Mouse (Mus musculus) mature B cell (primary cell): Measurements from ENCODE around the gene Cep152.

ENCODE experiments used
- in situ Hi-C: fragments of 300-500 bp; cut with MboI; formaldehyde crosslinking; loops from 2 replicates; pipeline ENCODE4 v1.14.3; 2019

Gene Cep152

DNA sequence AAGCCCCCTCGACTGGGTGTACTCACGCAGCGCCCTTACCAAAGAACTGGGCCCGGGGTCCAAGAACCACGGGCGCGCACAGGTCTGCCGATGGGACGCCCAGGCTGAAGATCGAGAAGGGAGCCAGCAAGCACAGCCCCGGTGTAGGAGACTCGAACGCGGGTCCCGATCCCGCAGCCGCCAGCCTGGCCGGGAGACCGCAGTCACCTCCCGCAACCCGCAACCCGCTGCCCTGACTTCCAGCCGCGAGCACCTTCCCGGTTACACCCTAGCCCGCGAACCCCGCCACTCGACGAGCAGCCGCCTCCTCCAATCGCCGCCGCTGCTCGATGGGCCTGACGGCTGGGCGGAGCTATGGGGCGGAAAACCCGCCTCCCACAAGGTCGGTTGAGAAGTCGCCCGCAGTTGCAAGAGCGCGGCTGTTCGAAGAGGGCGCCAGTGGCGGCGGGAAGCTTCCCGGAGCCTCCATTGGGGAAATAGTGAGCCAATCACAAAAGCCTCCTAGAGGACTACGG, at the start of gene Cep152:
Gene Cep152, minus strand, starts transcription at position 277 of the 515 bp plus-strand sequence.
- in situ Hi-C loops, result loop anchor here (25.0 kb wide), 1 partner anchor 363 kb away; no protein-coding TSS in a partner anchor

DNA sequence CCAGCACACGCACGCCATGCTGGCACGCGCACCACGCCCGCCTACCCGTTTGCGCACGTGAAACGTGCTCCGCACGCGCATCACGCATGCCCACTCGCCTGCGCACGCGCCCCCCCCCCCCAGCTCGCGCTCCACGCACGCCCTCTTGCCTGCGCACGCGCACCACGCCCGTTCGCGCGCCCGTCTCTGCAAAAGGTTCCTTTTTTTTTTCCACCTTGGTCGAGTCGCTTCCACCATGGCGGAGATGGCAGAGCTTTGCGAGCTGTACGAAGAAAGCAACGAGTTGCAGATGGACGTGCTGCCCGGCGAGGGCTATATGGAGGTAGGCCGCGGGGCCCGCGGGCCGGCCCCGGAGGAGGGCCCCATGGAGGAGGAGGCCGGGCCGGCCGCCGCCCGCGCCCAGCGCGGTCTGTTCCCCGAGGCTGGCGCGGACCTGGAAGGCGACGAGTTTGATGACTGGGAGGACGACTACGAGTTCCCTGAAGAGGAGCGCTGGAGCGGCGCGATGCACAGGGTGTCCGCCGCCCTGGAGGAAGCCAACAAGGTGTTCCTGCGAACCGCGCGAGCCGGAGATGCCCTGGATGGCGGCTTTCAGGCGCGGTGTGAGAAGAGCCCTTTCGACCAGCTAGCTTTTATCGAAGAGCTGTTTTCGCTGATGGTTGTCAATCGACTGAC, 48.2 kb upstream of the Cep152 start, which contains the start of gene Eid1:
Gene Eid1, plus strand, starts transcription at position 139 of the 675 bp plus-strand sequence.
- in situ Hi-C loops, result loop anchor here (25.0 kb wide), 1 partner anchor 839 kb away; the partner anchor contains the start of gene Atp8b4

GRCm38 (mm10) chr2:125672568-125672956, 47.6 kb upstream of the Cep152 start:
- in situ Hi-C loops, result loop anchor here (25.0 kb wide), 1 partner anchor 840 kb away; the partner anchor contains the start of gene Atp8b4

DNA sequence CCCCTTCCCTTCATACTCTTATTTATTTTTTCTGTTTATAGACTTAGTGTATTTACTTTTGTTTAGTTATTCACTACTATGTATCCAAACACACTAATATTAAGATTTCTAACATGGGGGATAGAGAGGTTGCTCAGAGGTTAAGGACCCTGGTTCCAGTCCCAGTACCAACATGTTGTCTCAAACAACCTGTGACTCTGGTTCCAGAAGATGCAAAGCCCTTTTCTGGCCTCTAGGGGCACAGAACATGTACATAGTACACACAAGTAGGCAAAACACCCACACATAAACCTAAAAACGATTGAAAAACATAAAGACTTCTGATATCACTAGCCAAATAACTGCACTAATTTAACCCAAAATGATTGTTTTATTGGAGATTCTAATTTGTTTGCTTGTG, 45.9 kb upstream of the Cep152 start:
- in situ Hi-C loops, result loop anchor here (25.0 kb wide), 1 partner anchor 841 kb away; the partner anchor contains the start of gene Atp8b4

GRCm38 (mm10) chr2:125667721-125668120, 42.8 kb upstream of the Cep152 start:
- in situ Hi-C loops, result loop anchor here (25.0 kb wide), 1 partner anchor 845 kb away; the partner anchor contains the start of gene Atp8b4

DNA sequence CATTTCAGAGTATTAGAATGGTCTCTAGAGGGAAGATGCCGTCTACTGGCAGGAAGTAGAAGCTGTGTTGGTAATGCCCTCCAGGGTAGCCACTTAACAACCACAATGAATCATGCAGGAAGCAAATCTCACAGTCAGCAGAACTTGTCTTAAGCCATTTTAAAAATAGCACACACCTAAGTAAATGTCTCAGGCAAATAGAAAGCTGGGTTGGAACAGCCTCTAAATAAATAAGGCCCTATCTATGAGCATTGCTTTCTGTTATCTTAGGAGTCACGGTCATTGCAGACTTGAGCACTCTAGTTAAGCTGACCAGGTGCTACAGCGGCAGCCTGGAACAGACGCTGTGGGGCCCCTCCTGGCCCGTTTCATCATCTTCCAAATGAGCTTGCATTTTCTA, 42.3 kb upstream of the Cep152 start:
- in situ Hi-C loops, result loop anchor here (25.0 kb wide), 1 partner anchor 845 kb away; the partner anchor contains the start of gene Atp8b4

DNA sequence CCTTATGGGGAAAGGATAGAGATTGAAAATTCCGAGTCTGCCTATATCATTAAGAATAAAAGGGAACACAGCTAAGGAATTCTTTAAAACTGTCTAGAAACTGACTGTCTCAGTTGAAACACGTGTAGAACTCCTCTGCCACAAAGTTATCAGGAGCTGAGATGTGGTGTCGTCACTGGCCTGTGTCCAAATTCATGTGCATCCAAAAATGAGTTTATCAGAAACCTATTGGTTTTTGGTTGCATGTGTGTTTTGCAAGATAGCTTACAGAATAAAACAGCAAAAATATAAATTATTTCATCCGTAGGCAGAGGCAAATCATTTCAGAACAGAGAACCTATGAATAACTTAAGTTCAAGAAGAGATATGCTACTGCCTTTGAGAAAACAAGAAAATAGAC, 41.8 kb upstream of the Cep152 start:
- in situ Hi-C loops, result loop anchor here (25.0 kb wide), 1 partner anchor 846 kb away; the partner anchor contains the start of gene Atp8b4

- in situ Hi-C loops, result loop anchor here (25.0 kb wide), 1 partner anchor 846 kb away; the partner anchor contains the start of gene Atp8b4
Observed at GRCm38 (mm10) chr2:125665909-125666308, 41.0 kb upstream of the Cep152 start.

GRCm38 (mm10) chr2:125665213-125665612, 40.3 kb upstream of the Cep152 start:
- in situ Hi-C loops, result loop anchor here (25.0 kb wide), 1 partner anchor 847 kb away; the partner anchor contains the start of gene Atp8b4

DNA sequence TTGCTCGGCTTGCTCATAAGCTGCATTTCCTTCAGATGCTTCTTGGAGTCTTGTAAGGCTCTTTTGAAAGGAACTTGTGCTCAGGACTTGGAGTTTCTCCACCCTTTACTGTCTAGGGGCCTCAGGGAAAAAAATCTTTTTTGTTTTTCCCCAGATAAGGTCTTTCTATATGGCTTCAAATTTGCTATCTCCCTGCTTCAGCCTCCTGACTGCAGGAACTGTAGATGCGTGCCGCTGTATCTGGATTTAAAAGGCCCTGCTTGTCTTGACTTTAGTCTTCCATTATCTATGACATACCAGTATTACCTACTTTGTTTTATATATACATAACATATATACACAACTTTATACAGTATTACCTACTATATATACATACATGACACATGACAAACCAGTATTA, 37.6 kb upstream of the Cep152 start:
- in situ Hi-C loops, result loop anchor here (25.0 kb wide), 1 partner anchor 850 kb away; the partner anchor contains the start of gene Atp8b4

DNA sequence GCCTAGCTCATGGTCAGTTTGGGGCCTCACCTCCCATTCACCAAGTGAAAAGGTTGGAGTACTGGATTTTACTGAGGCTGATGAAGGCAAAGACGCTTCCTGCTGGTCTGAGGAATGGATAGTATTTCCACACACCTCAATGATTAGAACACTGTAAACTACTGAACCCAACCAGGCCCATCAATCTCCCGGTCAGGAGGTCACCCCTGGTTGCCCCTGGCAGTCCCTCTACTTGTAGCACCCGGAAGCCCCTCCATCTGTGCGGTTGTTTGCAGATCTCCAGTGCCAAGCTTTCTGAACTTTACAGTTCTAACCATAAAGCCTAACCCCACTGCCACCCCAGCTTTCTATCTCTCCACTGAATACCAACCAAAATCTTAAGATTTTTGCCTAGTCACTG, 36.2 kb upstream of the Cep152 start:
- in situ Hi-C loops, result loop anchor here (25.0 kb wide), 1 partner anchor 851 kb away; the partner anchor contains the start of gene Atp8b4

DNA sequence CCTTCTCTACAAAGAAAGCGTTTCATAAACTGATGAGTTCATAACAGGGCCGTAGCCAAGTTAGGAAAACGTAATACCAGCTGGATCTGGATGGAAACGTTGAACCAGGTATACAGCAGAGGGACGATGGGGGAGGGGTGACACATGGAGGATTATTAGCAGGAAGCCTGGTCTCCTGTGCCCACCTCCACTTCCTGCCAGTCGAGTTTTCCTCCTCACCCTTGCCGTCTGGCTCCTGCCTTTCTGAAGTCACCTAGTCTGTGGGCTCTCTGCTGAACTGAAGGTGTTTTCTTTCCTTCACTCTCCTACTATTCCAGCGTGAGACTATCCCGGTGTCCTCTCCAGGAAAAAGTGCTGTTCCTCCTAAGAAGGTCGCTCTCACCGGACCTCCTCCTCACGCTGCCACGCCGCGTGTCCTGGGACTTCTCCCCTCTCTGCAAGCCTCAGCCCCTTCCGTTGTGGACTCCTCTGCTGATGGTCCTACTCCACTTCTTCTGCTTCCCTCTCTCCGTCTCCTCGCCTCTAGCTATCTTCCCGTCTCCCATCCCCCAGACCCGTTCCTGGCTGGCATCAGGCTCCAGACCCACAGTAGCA, 35.7 kb upstream of the Cep152 start:
- in situ Hi-C loops, result loop anchor here (25.0 kb wide), 1 partner anchor 852 kb away; the partner anchor contains the start of gene Atp8b4

- in situ Hi-C loops, result loop anchor here (25.0 kb wide), 1 partner anchor 852 kb away; the partner anchor contains the start of gene Atp8b4
Observed at GRCm38 (mm10) chr2:125659823-125660536, 35.1 kb upstream of the Cep152 start.

DNA sequence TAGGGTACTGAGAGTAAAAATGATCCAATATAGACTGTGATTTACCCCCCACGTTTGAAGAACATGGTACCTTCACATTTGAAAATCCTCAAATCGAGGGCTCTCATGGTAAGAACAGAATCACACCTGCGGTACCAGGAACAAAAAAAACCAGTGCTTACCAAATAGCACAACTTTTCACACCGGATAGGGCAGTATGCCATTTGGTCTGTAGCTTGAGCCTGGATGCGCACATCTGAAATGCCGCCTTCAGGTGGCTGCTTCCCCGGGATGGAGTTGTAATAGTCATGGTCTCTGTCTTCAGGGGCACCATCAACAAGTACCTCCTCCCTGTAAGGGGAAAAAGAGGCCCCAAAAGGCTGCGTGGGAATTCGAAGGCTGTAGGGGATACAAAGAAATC, 30.5 kb upstream of the Cep152 start:
- in situ Hi-C loops, result loop anchor here (25.0 kb wide), 1 partner anchor 857 kb away; the partner anchor contains the start of gene Atp8b4

DNA sequence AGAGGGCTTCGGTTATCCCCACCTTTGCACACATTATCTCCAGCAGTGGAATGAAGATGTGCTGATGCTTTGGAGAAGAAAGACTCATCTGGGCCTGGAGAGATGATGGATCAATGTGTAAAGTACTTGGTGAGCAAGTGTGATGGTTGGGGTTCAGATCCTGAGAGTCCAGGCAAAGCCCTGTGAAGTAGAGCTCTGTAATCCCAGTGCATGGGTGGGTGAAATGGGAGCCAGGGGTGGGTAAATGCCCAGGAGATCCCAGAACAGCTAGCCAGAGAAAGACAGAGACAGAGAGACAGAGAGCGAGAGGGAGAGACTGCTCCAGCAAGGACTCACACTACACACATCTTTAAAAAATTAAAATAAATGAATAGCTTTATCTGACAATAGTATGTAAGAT, 28.4 kb upstream of the Cep152 start:
- in situ Hi-C loops, result loop anchor here (25.0 kb wide), 1 partner anchor 859 kb away; the partner anchor contains the start of gene Atp8b4

- in situ Hi-C loops, result loop anchor here (25.0 kb wide), 1 partner anchor 861 kb away; the partner anchor contains the start of gene Atp8b4
Observed at GRCm38 (mm10) chr2:125651563-125651962, 26.6 kb upstream of the Cep152 start.

GRCm38 (mm10) chr2:125650742-125651352, 25.9 kb upstream of the Cep152 start:
- in situ Hi-C loops, result loop anchor here (25.0 kb wide), 1 partner anchor 861 kb away; the partner anchor contains the start of gene Atp8b4

DNA sequence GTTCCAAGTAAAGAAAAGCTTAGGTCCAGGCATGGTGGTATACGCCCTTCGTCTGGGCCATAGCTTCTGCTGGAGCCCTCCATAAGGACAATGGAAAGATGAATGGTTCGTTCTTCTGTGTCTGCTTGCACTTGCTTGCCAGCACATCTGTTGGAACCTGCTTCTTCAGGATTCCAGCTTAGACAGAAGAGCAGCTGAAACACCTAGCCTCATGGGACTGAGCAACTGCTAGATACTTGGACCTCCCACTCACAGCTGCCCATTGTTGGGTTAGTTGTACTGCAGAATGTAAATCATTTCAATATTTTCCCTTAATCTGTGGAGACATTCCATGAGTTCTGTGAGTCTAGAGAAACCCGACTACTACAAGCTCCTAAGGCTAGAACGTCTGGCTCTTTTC, 25.1 kb upstream of the Cep152 start:
- in situ Hi-C loops, result loop anchor here (25.0 kb wide), 1 partner anchor 862 kb away; the partner anchor contains the start of gene Atp8b4

DNA sequence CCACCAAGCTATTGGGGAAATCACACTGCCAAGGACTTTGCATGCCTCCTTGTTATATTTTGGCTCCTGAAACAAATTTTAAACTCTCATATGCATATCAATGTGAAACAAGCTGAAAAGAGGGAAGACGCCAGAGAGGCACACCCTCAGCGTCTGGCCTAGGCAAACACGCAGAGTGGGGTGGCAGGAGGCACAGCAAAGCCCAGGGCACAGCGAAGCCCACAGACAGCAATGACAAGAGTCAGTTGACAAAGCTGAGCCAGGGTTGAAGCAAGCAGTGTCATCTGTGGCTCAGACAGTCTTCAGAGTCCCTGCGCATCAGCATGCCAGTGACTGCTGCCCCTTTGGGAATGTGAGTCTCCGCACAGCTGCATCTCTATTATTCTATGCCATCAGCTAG, 20.0 kb upstream of the Cep152 start:
- in situ Hi-C loops, result no loop called here

DNA sequence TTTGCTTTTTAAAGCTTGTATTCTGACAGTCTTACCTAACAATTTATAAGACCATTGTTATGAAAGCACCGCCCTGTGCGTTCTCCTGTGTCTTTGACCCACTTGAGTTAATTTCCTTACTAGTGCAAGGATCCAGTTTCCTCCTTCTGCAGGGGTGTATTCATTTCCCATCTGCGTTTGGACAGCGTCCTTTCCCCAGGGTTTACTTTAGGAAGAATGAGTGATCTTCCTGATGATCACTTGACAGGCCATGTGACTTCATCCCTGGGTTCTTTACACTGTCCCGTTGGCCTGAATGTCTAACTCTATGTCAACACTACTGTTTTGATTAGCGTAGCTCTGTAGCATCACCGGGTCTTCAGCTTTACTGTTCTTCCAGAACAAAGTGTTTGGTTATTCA, 12.4 kb upstream of the Cep152 start:
- in situ Hi-C loops, result no loop called here

DNA sequence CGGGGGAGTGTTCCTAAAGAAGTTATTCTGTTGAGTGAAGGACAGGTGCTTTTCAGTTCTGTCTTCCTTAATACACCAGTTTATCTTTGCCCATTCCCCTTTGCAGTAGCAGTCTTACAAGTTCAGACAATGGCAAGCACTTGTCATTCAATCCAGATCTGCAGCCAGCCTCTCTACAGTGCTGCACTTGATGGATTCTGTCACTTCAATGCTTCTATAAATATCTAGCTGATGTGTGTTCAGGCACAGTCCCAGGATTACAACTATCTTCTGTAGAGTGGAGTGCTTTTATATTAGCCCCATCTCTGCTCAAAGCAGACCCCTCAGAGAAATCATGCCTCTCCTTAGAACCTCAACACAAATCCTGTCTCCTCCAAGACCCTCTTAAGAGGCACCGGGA, 5.1 kb upstream of the Cep152 start:
- in situ Hi-C loops, result no loop called here
